Mouse (Mus musculus): ENCODE data around the gene Ubash3a.

Ubash3a gene

DNA sequence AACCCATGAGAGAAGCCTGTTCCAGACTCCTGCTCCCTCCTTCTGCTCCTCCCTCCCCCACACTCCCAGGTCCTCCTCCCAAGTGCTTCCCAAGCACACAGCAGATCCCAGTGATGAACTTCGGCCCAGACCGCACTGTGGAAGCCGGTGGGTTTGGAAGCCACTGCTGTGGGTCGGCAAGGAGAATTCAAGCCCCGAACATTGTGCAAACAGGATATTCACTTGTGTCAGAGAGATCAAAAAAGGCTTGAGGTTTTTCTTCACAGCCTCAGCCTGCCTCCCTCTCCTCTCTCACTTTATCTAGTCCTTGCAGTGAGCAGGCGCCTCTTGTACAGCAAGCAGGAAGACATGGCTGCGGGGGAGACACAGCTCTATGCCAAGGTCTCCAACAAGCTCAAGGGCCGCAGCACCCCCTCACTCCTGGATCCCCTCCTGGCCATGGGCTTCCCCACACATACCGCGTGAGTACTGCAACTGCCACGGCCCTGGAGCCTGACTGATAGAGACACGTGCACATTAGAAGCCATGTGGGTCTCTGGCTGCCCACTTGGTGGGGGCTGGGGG lies at the start of gene Ubash3a:
Gene Ubash3a (plus strand): TSS at position 103 of the 564 bp plus-strand sequence.
- no peak for DNase-seq (ENCODE audit: low read depth)

DNA sequence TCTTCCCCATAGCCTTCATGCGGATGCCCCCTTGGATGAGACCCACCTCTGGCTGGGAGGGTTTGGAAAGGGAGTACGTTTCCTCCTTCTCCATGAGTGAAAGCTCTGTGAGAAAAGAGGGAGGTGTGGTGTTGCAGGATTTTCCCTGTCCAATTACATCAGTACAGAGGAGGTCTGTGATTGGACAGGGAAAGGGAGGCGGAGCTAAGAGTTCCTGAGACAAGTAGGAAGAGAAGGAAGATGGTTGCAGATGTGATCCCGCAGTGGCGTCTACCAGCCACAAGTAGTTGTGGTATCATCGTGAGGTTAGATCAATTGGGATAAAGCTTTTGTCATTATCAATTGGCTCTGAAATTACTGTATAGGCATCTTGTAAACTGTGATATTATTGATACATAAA lies 49.8 kb upstream of the Ubash3a start:
- no peak for DNase-seq (ENCODE audit: low read depth)

DNA sequence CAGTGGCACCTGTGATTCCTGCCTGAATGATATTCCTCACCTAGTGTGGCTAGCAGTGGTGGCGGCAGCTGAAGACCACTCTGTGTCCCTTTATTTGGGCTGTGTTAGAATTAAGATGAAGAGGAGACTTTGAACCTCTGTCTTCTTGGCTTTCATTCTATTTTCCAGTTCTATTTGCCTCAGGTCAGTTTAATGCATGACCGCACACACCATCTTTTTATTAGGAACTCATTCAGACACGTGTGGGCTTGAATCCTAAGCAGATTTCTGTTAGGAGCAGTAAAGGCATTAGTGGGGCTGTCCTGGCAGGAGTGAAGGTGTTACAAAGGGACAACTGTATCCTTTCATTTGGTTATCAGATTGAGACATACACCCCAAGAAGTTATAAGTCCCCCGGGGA lies 47.4 kb upstream of the Ubash3a start:
- no peak for DNase-seq (ENCODE audit: low read depth)

DNA sequence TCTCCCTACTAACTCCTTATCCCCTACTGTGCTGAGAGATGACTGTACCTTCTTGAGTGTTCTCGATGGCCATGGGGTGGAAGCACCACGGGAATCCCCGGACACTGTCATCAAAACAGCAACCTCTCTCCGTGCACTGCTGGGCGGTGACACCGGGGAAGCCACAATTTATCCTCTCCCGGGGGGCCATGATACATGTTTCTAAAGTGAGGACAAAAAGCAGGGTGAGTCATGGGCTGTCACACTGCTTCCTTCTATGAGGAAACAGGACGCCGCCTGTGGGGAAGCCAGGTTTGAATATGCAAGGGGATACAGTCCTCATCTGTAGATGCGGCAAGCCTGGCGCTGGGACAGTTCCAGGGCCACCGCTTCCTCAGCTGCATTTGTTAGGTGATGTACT lies 45.1 kb upstream of the Ubash3a start:
- DNase-seq (ENCODE audit: low read depth), result no peak

DNA sequence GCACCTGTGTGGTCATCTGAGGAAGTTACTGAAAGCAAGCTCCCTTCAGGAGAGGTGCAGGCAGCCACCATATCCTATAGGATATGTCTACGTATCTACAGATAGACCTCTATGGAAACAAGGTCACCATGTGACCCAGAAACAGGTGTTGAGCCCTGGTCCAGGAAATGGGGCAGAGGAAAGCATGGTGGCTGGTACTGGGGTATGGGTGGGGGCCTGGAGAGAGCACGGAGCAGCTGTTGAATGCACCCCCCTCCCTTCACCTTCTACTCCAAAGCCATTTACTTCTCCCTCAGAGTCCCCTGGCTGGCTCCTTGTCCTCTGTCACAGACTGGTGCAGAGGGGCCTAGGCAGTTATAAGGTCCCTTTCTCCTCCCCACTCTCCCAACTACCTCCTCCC lies 43.9 kb upstream of the Ubash3a start:
- no peak for DNase-seq (ENCODE audit: low read depth)

DNA sequence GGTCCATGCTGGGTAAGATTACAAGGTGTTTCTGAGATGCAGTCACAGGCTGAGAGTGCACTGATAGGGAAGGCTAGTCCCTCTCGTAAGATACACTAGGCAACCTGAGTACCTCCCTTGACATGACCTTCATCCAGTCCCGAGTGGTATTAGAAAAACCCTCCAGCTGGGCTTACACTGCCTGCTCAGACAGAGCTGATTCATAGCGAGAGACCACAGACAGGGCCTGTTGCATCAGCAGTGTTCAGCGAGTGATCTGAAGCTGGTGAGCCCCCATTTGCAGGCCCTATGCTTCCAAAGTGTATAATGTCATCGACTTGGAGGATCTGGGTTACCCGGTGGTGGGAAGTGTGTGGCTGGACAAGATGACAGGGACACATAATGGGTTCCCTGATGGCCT lies 42.5 kb upstream of the Ubash3a start, which contains the start of gene Tff1:
Gene Tff1 (minus strand): TSS at position 151 of the 400 bp plus-strand sequence.
- DNase-seq (ENCODE audit: low read depth), result no peak

DNA sequence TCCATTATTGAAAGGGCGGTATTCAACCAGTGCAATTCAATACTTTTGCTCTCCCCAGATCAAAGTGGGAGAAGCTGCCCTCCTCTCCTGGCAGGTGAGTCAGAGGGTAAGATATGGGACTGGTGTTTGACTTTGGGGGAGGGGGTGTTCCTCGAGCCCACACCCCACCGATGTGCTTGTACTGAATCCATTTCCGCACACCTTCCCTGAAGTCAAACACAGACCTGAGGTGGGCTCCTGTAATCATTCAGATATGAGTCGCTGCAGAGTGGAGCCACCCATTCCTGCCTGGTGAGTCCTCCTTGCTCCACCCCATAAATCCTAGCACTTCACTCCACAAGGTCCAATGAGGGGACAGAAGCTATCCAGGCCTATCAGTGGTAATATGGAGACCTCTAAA lies 37.9 kb upstream of the Ubash3a start:
- no peak for DNase-seq (ENCODE audit: low read depth)

DNA sequence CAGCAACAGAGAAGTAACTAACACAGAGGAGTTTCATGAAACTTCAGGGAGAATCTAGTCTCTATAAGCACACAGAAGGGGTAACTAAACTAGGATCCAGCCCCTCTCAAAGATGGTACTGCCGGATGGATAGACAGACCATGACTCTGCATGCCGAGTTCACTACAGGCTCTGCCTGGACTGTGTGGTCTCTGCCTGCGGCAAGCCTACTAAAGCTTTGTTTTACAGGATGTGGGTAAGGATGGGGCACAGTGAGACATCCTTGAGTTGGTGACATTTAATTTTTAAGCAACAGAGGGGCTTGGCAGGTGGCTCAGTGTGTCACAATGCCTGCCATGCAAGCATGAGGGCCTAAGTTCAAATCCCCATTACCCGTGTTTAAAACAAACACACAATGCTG lies 31.4 kb upstream of the Ubash3a start:
- no peak for DNase-seq (ENCODE audit: low read depth)

DNA sequence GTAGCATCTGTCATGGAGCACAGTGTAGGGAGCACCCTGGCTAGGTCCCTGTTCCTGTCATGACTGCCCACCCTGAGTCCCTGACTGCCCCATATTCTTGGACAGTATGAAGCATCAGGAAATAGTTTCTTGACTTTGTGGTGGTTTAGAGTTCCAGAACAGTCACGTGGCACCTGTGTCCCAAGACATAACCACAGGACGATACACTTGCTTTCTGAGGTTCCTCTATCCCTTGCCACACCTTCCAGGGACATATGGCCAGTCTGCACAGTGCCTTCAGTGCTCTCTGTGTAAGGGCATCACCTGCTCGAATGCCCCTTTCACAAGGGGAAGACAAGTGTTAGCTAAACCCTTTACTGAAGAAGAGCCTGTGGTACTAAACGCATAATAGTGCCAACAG lies 26.2 kb upstream of the Ubash3a start:
- DNase-seq (ENCODE audit: low read depth), result no peak

DNA sequence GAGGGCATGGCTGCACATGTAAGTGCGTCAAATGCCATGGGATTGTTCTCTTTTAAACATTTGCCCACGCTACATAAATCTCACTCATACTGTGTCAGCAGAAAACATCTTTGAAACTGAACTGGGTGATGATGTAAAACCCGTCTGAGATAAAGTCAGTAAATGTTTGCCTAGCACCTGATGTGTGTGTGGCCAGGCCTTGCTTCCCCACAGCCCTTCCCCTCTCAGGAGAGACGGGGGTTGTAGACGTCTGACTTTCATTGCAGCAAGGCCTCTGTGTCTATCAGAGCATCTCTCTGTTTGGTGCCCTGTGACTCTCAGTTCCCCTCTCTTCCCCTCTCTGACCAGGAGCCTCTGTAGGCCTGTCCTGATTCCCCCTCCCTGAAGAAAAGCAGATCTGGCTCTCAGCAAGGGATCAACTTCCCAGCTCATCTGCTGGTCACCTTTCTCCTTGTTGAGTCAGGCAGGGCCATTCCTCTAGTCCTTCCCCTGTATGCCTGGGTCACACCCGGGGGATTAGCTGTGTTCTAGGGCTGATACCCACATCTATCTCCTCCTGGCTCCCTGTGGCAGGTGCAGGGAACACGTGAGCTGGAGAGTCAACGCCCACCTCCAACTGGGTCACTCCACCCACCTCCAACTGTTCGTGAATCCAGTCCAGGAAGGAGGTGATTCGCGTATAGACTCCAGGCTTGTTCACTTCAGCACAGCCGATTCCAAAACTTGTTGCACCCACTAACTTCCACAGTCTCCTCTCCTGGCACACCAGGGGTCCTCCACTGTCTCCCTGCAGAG lies 24.3 kb upstream of the Ubash3a start:
- no peak for DNase-seq (ENCODE audit: low read depth)

DNA sequence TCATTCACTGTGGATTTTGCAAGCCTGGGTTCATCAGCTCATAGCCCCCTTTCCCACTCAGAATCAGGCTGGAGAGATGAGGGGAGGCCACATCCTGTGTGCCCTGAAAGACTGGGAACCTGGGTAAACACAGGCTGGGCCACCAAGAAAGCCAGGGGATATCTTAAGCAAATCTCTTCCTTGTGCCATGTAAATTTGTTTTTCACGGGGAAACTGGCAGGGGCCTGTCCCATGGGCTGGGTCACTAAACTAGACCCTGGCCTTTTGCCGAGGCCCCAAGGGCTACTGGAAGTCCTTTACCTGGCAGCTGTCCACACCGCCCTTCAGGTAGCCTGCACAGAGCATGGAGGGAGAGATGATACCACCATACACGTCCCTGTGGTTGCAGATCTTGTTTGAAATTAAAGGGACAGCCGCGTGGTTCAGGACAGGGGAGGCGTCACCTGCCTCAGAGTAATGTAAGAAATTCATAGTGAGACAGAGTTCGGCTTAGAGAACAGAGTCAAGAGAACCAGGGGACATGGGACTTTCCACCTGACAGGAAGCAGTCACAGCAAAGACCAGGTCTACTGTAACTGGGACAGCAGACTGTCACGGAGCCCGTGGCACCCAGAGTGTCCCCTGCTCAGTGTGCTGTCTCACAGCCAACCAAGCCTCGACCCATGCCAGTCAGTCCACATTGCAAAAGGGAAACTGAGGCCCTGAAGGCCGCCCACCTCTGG lies 23.2 kb upstream of the Ubash3a start:
- DNase-seq (ENCODE audit: low read depth), result no peak

DNA sequence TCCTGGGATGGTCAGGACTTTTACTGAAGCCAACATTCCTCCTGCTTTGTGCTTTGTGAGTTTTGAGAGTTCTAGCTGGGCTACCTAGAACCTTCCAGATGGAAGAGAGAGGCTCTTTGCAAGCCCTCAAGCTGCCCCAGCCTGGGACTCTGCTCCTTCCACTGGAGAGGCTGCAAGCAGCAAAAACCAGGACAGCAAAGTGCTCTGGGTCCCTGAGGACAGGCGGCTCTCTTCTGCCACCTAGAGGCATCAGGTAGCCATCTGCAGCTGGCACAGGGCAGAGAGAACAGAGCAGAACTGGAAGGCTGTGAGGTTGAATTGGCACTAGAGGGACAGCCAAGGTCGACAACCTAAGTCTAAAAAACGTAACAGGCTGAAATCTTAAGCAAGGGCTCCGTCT lies 20.3 kb upstream of the Ubash3a start:
- DNase-seq (ENCODE audit: low read depth), result peak; percentile 59

DNA sequence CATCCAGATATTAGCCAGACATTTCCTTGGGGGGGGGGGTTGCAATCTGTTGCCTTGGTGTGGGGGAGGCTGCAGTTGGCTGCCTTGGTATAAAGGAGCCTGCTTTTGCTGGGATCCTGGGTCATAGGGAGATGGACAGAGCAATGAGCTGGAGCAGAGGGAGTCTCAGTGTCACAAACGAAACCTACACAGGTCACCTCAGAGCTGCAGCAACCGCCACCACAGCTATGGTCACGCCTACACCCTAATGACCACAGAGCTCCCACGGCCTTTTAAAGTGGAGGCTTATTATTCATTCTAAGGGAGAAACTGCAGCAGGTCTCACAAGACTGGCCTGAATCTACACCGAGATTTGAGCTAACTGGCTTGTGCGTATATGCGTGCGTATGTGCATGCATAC lies 15.8 kb upstream of the Ubash3a start:
- no peak for DNase-seq (ENCODE audit: low read depth)

DNA sequence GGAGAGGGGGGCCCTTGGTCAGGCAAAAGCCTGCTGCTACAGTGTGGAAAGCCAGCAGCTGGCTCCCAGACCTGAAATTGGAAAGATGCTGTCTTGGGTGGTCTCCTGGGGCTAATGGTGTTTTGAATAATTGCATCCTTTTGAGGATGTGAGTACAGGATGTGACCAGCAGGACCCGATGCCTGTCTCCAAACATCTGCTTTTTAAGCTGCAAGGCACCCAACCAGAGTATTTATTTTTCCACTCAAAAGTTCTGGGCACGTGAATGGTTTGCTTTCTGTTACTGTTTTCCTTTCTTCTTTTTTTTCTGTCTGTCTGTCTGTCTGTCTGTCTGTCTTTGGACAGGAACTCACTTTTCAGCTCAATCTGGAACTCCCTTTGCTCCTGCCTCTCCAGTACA lies 15.0 kb upstream of the Ubash3a start:
- no peak for DNase-seq (ENCODE audit: low read depth)

DNA sequence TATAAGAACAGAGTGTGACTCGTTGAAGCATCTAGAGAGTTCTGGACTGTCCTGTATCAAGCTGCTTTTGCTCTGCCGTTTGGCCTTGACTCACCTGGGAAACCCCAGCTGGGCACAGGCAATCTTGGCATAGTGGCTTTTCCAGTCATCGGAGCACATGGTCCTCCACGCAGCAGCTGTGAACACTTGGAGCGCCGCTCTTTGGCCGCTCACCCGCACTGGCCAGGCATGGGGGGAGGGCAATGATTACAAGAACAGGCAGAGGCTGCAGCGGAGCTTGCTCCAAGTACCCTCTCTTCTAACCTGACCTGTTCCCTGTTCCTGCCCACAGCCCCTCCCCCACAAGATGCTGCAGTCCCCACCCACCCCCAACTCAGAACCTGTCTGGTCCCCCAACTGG lies 14.3 kb upstream of the Ubash3a start:
- DNase-seq (ENCODE audit: low read depth), result no peak

DNA sequence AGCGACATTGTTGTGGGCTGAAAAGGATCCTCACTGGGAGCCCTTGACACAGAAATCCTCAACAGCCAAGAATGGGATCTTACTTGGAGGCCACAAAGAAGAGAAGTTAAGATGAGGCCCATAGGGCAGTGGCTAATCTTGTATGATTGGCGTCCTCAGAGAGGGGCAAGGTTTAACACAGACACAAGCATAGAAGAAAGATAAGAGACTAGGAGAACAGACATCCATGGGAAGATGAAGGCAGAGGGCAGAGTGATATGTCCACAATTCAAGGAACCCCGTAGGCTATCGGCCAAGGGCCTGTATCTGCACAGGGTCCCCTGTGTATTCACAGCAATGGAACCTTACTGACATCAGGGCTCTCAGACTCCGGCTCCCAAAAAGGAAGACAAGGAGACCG lies 12.5 kb upstream of the Ubash3a start:
- DNase-seq (ENCODE audit: low read depth), result no peak

DNA sequence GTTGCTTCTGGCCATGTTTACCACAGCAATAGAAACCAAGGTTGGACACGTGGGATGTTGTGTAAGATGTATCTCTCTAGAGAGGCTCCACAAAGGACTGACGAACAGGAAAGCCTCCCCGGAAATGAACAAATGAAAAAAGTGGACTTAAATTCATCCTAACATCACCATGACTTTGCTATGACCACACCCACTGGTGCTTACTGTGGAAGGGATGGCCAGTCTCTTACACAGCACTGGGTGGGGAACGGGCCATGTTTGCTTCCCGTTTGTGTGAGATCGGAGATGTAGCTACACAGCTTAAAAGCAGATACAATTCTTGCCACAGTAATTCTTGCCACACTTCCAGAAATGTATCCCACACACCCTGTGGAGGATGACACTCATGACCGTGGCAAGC lies 11.4 kb upstream of the Ubash3a start:
- DNase-seq (ENCODE audit: low read depth), result no peak

DNA sequence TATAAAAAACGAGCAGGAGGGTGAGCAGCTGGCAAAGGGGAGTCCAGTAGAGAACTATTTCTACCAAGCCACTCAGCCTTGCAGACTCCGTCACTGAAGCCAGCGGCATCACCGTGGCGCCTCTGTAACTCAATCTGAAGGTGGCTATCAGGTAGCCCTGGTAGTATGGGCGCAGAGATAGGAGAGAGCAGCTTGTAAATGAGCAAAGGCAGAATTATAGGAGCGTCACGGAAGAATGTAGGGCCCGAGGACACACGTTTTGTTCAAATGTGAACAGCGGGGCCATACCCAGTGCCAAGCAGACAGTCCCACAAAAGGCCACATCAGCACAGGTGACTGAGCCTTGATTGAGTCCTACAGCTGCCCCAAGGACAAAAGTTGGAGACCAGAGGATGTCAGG lies 8.8 kb upstream of the Ubash3a start, which contains the start of gene Tmprss3:
Gene Tmprss3 (minus strand): TSS at position 101 of the 400 bp plus-strand sequence.
- no peak for DNase-seq (ENCODE audit: low read depth)

DNA sequence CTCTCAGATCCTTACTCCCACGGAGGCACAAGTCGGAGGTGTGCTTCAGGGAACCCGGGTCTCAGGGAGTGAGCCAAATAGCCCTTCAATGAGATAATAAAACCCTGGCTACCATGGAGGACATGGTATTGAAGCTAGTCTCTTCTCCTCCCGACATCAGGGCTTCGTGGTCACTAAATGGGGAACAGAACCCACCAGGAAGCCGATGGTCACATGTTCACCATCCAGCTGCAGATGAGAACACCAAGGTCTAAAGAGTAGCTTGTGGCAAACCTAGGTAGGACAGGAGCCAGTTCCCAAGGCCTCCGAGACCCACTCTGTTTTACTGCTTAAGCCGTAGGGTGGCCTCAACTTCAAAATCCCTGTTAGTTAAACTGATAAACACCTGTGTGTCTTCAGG lies 981 bp downstream of the Ubash3a start:
- no peak for DNase-seq (ENCODE audit: low read depth)

DNA sequence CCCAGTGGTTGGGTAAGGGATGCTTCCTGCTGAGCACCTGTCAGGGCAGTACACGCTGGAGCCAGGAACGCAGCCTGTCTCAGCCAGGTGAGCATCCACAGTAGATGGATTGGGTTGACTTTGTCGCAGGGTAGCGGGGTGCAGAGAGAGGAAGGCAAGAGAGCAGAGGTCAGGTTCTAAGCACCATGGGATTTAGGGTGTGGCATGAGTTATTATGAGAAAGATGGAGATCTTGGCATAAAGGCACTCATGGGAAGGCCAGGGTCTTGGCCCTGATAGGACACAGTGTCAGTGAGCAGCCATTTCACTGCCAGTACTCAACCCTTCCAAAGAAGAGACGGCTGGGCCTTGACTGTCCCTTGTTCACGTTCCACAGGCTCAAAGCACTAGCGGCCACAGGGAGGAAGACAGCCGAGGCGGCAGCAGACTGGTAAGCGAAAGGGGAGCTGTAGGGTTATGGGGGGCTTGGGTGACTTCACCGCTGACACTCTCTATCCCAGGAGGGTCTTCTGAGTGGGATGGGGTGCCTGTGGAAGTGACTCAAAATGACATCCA lies 1.8 kb downstream of the Ubash3a start:
- DNase-seq (ENCODE audit: low read depth), result no peak

DNA sequence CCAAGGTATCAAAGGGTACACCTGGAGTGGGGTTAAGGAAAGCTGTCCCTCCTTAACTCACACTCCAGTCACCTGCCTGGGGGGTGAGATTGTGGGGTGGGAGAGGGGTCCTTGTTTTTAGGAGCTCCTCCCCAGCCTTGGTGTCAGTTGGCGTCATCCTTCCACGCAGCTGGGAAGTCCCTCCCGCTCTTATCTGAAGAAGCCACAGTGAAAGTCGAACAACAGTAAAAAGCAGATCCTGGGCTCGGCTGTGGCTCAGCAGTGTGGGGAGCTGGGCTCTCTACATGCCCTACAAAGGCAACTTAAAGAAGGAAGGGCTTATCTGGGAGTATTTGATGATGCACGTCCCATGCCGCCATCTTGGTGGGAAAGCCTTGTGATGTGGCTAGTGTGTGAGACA lies 2.6 kb downstream of the Ubash3a start:
- no peak for DNase-seq (ENCODE audit: low read depth)

DNA sequence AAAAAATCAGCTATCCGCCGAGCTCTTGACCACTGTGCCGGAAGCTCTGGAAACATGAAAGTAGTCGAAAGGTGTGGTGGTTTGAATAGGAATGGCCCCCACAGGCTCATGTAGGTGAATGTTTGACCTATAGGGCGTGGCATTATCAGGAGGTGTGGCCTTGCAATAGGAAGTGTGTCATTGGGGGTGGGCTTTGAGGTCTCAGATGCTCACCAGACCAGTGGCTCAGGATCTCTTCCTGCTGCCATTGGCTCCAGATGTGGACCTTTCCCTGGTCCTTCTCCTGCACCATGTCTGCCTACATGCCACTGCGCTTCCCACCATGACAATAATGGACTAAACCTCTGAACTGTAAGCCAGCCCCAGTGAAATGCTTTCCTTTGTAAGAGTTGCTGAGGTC lies 4.2 kb downstream of the Ubash3a start:
- no peak for DNase-seq (ENCODE audit: low read depth)

Measured in NIH3T3 (cell line).